Mouse (Mus musculus): ENCODE data around the gene Chic1. TPM values are rescaled to one million over a fixed set of nuclear protein-coding genes. Genes with fewer than 3 reads are reported as not detected.
A peak's percentile ranks its signal among the peaks of the same experiment; 100 is the strongest.

Gene Chic1
- polyA plus RNA-seq (2015; fragmentation: Nextera tagmentation; extraction: Ambion mirVana) = 2.3 and 2.5 TPM in 2 replicates

GRCm38 (mm10) chrX:103356287-103356686 is at the start of gene Chic1:
Gene Chic1, plus strand, starts transcription at chrX:103356476.
- WGBS = 21% methylated on average over 34 of the region's 34 CpGs
- H3K27ac ChIP-seq (replicated peaks) = no peak within 1 kb of the TSS
- peak within 1 kb of the TSS; percentile 59 for H3K4me3 ChIP-seq (replicated peaks)
- peaks cover 27% of the 10 kb centered on the region for H3K27me3 ChIP-seq
- H3K9ac ChIP-seq = peak within 1 kb of the TSS; percentile 21
- H3K9me3 ChIP-seq (replicated peaks) = no peaks in the 10 kb centered on the region
- H3K4me2 ChIP-seq (replicated peaks) = peak within 1 kb of the TSS; percentile 45
- peak; percentile 87 for ATAC-seq (ENCODE audit: insufficient number of reproducible peaks, low FRiP score, low TSS enrichment, low read depth)
- H3K4me1 ChIP-seq = no peaks in the 10 kb centered on the region
- no peaks in the 10 kb centered on the region for H3K36me3 ChIP-seq

- no peak for ATAC-seq (ENCODE audit: insufficient number of reproducible peaks, low FRiP score, low TSS enrichment, low read depth)
- H3K27ac ChIP-seq (replicated peaks) = no peak overlapping the region
- H3K9me3 ChIP-seq (replicated peaks) = no peaks in the 10 kb centered on the region
- no peaks in the 10 kb centered on the region for H3K36me3 ChIP-seq
- WGBS = 89% methylated on average over 1 of the region's 1 CpGs
- peaks cover 4% of the 10 kb centered on the region for H3K27me3 ChIP-seq
- no peak overlapping the region for H3K4me2 ChIP-seq (replicated peaks)
- no peak overlapping the region for H3K9ac ChIP-seq
- H3K4me3 ChIP-seq (replicated peaks) = no peak overlapping the region
- H3K4me1 ChIP-seq = no peaks in the 10 kb centered on the region
Observed at GRCm38 (mm10) chrX:103308262-103308661, 48.0 kb upstream of the Chic1 start.

- no peaks in the 10 kb centered on the region for H3K9me3 ChIP-seq (replicated peaks)
Observed at GRCm38 (mm10) chrX:103311723-103312122, 44.6 kb upstream of the Chic1 start.

GRCm38 (mm10) chrX:103314146-103314545 is 42.1 kb upstream of the Chic1 start:
- H3K4me1 ChIP-seq = no peaks in the 10 kb centered on the region
- H3K4me3 ChIP-seq (replicated peaks) = no peak overlapping the region
- no peak overlapping the region for H3K27ac ChIP-seq (replicated peaks)
- no peaks in the 10 kb centered on the region for H3K9me3 ChIP-seq (replicated peaks)
- peaks cover 10% of the 10 kb centered on the region for H3K27me3 ChIP-seq
- H3K4me2 ChIP-seq (replicated peaks) = no peak overlapping the region
- WGBS = 78% methylated on average over 6 of the region's 6 CpGs
- H3K9ac ChIP-seq = no peak overlapping the region
- no peak for ATAC-seq (ENCODE audit: insufficient number of reproducible peaks, low FRiP score, low TSS enrichment, low read depth)
- no peaks in the 10 kb centered on the region for H3K36me3 ChIP-seq

More at GRCm38 (mm10) chrX:103311723-103312122, 44.6 kb upstream of the Chic1 start:
- no peaks in the 10 kb centered on the region for H3K4me1 ChIP-seq
- no peak overlapping the region for H3K27ac ChIP-seq (replicated peaks)
- no peak for ATAC-seq (ENCODE audit: insufficient number of reproducible peaks, low FRiP score, low TSS enrichment, low read depth)
- no peak overlapping the region for H3K4me3 ChIP-seq (replicated peaks)
- H3K27me3 ChIP-seq = peaks cover 4% of the 10 kb centered on the region
- WGBS = 89% methylated on average over 3 of the region's 3 CpGs
- no peak overlapping the region for H3K9ac ChIP-seq
- no peaks in the 10 kb centered on the region for H3K36me3 ChIP-seq
- no peak overlapping the region for H3K4me2 ChIP-seq (replicated peaks)

GRCm38 (mm10) chrX:103321146-103321545 is 35.1 kb upstream of the Chic1 start, which contains the start of gene Cdx4:
Gene Cdx4, plus strand, starts transcription at chrX:103321398.
- Histone ChIP-seq H3K4me2 (replicated peaks) (no peak within 1 kb of the TSS), H3K9me3 (replicated peaks) (no peaks in the 10 kb centered on the region), H3K9ac (no peak within 1 kb of the TSS), H3K27me3 (peaks cover 44% of the 10 kb centered on the region), H3K36me3 (no peaks in the 10 kb centered on the region), H3K27ac (replicated peaks) (no peak within 1 kb of the TSS), H3K4me1 (no peaks in the 10 kb centered on the region), H3K4me3 (replicated peaks) (no peak within 1 kb of the TSS)
- no peak for ATAC-seq (ENCODE audit: insufficient number of reproducible peaks, low FRiP score, low TSS enrichment, low read depth)
- WGBS = 16% methylated on average over 13 of the region's 13 CpGs

- no peak for ATAC-seq (ENCODE audit: insufficient number of reproducible peaks, low FRiP score, low TSS enrichment, low read depth)
- no peak overlapping the region for H3K27ac ChIP-seq (replicated peaks)
- no peak overlapping the region for H3K4me3 ChIP-seq (replicated peaks)
- peaks cover 30% of the 10 kb centered on the region for H3K27me3 ChIP-seq
- H3K4me1 ChIP-seq = no peaks in the 10 kb centered on the region
- no peaks in the 10 kb centered on the region for H3K9me3 ChIP-seq (replicated peaks)
- no peak overlapping the region for H3K4me2 ChIP-seq (replicated peaks)
- 71% methylated on average over 3 of the region's 3 CpGs for whole genome bisulfite sequencing
- H3K9ac ChIP-seq = no peak overlapping the region
- H3K36me3 ChIP-seq = no peaks in the 10 kb centered on the region
Observed at GRCm38 (mm10) chrX:103325900-103326299, 30.4 kb upstream of the Chic1 start.

GRCm38 (mm10) chrX:103329386-103329785 is 26.9 kb upstream of the Chic1 start:
- H3K9me3 ChIP-seq (replicated peaks) = no peaks in the 10 kb centered on the region
- H3K9ac ChIP-seq = no peak overlapping the region
- H3K4me1 ChIP-seq = no peaks in the 10 kb centered on the region
- WGBS = 64% methylated on average over 8 of the region's 8 CpGs
- no peak for ATAC-seq (ENCODE audit: insufficient number of reproducible peaks, low FRiP score, low TSS enrichment, low read depth)
- no peaks in the 10 kb centered on the region for H3K36me3 ChIP-seq
- H3K27ac ChIP-seq (replicated peaks) = no peak overlapping the region
- peaks cover 6% of the 10 kb centered on the region for H3K27me3 ChIP-seq
- no peak overlapping the region for H3K4me2 ChIP-seq (replicated peaks)
- H3K4me3 ChIP-seq (replicated peaks) = no peak overlapping the region

- WGBS = 64% methylated on average over 5 of the region's 5 CpGs
- ATAC-seq (ENCODE audit: insufficient number of reproducible peaks, low FRiP score, low TSS enrichment, low read depth) = no peak
- Histone ChIP-seq H3K4me3 (replicated peaks) (no peak overlapping the region), H3K9ac (no peak overlapping the region), H3K4me2 (replicated peaks) (no peak overlapping the region), H3K27me3 (peaks cover 3% of the 10 kb centered on the region), H3K4me1 (no peaks in the 10 kb centered on the region), H3K27ac (replicated peaks) (no peak overlapping the region), H3K36me3 (no peaks in the 10 kb centered on the region), H3K9me3 (replicated peaks) (no peaks in the 10 kb centered on the region)
Observed at GRCm38 (mm10) chrX:103331125-103331858, 25.0 kb upstream of the Chic1 start.

- no peak for ATAC-seq (ENCODE audit: insufficient number of reproducible peaks, low FRiP score, low TSS enrichment, low read depth)
- Histone ChIP-seq H3K27ac (replicated peaks) (no peak overlapping the region), H3K4me3 (replicated peaks) (no peak overlapping the region), H3K4me2 (replicated peaks) (no peak overlapping the region), H3K27me3 (no peaks in the 10 kb centered on the region), H3K9ac (no peak overlapping the region), H3K36me3 (no peaks in the 10 kb centered on the region), H3K4me1 (no peaks in the 10 kb centered on the region), H3K9me3 (replicated peaks) (no peaks in the 10 kb centered on the region)
- 60% methylated on average over 3 of the region's 3 CpGs for WGBS
Observed at GRCm38 (mm10) chrX:103341369-103342113, 14.7 kb upstream of the Chic1 start.

GRCm38 (mm10) chrX:103355784-103356183 is 492 bp upstream of the Chic1 start:
- no peaks in the 10 kb centered on the region for H3K36me3 ChIP-seq
- no peaks in the 10 kb centered on the region for H3K9me3 ChIP-seq (replicated peaks)
- H3K4me1 ChIP-seq = no peaks in the 10 kb centered on the region
- 36% methylated on average over 5 of the region's 5 CpGs for WGBS
- H3K9ac ChIP-seq = no peak overlapping the region
- peak overlapping the region; percentile 59 for H3K4me3 ChIP-seq (replicated peaks)
- H3K4me2 ChIP-seq (replicated peaks) = peak overlapping the region; percentile 45
- H3K27ac ChIP-seq (replicated peaks) = no peak overlapping the region
- peaks cover 30% of the 10 kb centered on the region for H3K27me3 ChIP-seq
- ATAC-seq (ENCODE audit: insufficient number of reproducible peaks, low FRiP score, low TSS enrichment, low read depth) = no peak

- peak; percentile 39; the same call in 1 of the 2 replicates for ATAC-seq (ENCODE audit: insufficient number of reproducible peaks, low FRiP score, low TSS enrichment, low read depth)
- no peaks in the 10 kb centered on the region for H3K9me3 ChIP-seq (replicated peaks)
- H3K27me3 ChIP-seq = peaks cover 27% of the 10 kb centered on the region
- WGBS = 8% methylated on average over 24 of the region's 24 CpGs
- H3K4me3 ChIP-seq (replicated peaks) = peak overlapping the region; percentile 59
- peak overlapping the region; percentile 21 for H3K9ac ChIP-seq
- H3K36me3 ChIP-seq = no peaks in the 10 kb centered on the region
- no peaks in the 10 kb centered on the region for H3K4me1 ChIP-seq
- H3K4me2 ChIP-seq (replicated peaks) = peak overlapping the region; percentile 45
- no peak overlapping the region for H3K27ac ChIP-seq (replicated peaks)
Observed at GRCm38 (mm10) chrX:103356761-103357236, 523 bp downstream of the Chic1 start.

All from embryonic facial prominence, embryonic 15.5 days (tissue).